Mouse (Mus musculus) layer of hippocampus, adult 9-11 months (tissue): ENCODE measurements at regions not wholly inside any gene's neighbourhood (a gene's known extent, or its start where the extent isn't known, plus 50 kb on each side); places are given as distances from the start of the nearest gene placed in this dataset.
A peak's percentile ranks its signal among the peaks of the same experiment; 100 is the strongest.
"Not testable (repeated sequence)": the region's sequence is repeated elsewhere in the genome, so short reads cannot be mapped to it uniquely, and the experiment has no call there.

Experiments
- DNase-seq: peaks from one replicate; pipeline ENCODE4 v3.0.0; 2022

- no peak for DNase-seq
Measured at GRCm38 (mm10) chr9:115422786-115423185, 112.6 kb upstream of the Stt3b start.

- peak; percentile 58 for DNase-seq
Measured at GRCm38 (mm10) chr9:115426682-115427081, 116.5 kb upstream of the Stt3b start.

- DNase-seq = no peak
Measured at GRCm38 (mm10) chr9:115430271-115430670, 120.0 kb upstream of the Stt3b start.

- no peak for DNase-seq
Measured at GRCm38 (mm10) chr9:115434696-115435095, 124.5 kb upstream of the Stt3b start.

- no peak for DNase-seq
Measured at GRCm38 (mm10) chr9:115436301-115436700, 126.1 kb upstream of the Stt3b start.

- not testable (repeated sequence) for DNase-seq
Measured at GRCm38 (mm10) chr9:115438234-115438633, 128.0 kb upstream of the Stt3b start.

GRCm38 (mm10) chr9:115446681-115447080 is 136.5 kb upstream of the Stt3b start:
- no peak for DNase-seq

- DNase-seq = no peak
Measured at GRCm38 (mm10) chr9:115450741-115451320, 140.6 kb upstream of the Stt3b start.

GRCm38 (mm10) chr9:115454771-115455170 is 144.6 kb upstream of the Stt3b start:
- no peak for DNase-seq

GRCm38 (mm10) chr9:115456121-115456520 is 145.9 kb upstream of the Stt3b start:
- no peak for DNase-seq

- no peak for DNase-seq
Measured at GRCm38 (mm10) chr9:115456638-115457037, 146.4 kb upstream of the Stt3b start.

GRCm38 (mm10) chr9:115457889-115458710 is 147.9 kb upstream of the Stt3b start:
- no peak for DNase-seq

GRCm38 (mm10) chr9:115459075-115459474 is 148.9 kb upstream of the Stt3b start:
- not testable (repeated sequence) for DNase-seq

- no peak for DNase-seq
Measured at GRCm38 (mm10) chr9:115465326-115465725, 155.1 kb upstream of the Stt3b start.

- DNase-seq = no peak
Measured at GRCm38 (mm10) chr9:115468641-115469040, 158.4 kb upstream of the Stt3b start.

- DNase-seq = no peak
Measured at GRCm38 (mm10) chr9:115471582-115471981, 161.4 kb upstream of the Stt3b start.

GRCm38 (mm10) chr9:115473037-115473436 is 162.8 kb upstream of the Stt3b start:
- DNase-seq = no peak

GRCm38 (mm10) chr9:115473847-115474246 is 163.6 kb upstream of the Stt3b start:
- no peak for DNase-seq

- DNase-seq = no peak
Measured at GRCm38 (mm10) chr9:115474342-115474741, 164.1 kb upstream of the Stt3b start.

- DNase-seq = no peak
Measured at GRCm38 (mm10) chr9:115476205-115476604, 166.0 kb upstream of the Stt3b start.

- no peak for DNase-seq
Measured at GRCm38 (mm10) chr9:115477556-115478220, 167.5 kb upstream of the Stt3b start.

- no peak for DNase-seq
Measured at GRCm38 (mm10) chr9:115478946-115479345, 168.7 kb upstream of the Stt3b start.

GRCm38 (mm10) chr9:115481176-115481575 is 171.0 kb upstream of the Stt3b start:
- no peak for DNase-seq

- DNase-seq = no peak
Measured at GRCm38 (mm10) chr9:115483024-115483423, 172.8 kb upstream of the Stt3b start.
